Mouse (Mus musculus) embryonic facial prominence, embryonic 11.5 days (tissue): ENCODE measurements around the gene Sigmar1. TPM values are rescaled to one million over a fixed set of nuclear protein-coding genes. Genes with fewer than 3 reads are reported as not detected.
A peak's percentile ranks its signal among the peaks of the same experiment; 100 is the strongest.
"Not testable (repeated sequence)": the region's sequence is repeated elsewhere in the genome, so short reads cannot be mapped to it uniquely, and the experiment has no call there.

ENCODE experiments used
- ATAC-seq: fragments of 200-750 bp; cut with Nextera tagmentation; replicated peaks from 2 replicates; pipeline ENCODE4 v1.8.0; 2017; ENCODE audit warnings: low read depth; ENCODE audit not compliant: insufficient number of reproducible peaks, low FRiP score, low TSS enrichment
- DNase-seq: peaks from one replicate; pipeline ENCODE4 v3.0.0-alpha.2; 2015; ENCODE audit warnings: low spot score
- H3K27ac ChIP-seq: fragments of 300-500 bp; sonication (generic); replicated peaks from 2 replicates; pipeline ENCODE4 v1.5.1; 2014; ENCODE audit warnings: mild to moderate bottlenecking, low read depth, low read length, control low read depth
- H3K27me3 ChIP-seq: fragments of 300-500 bp; sonication (generic); 2 replicates; pipeline ENCODE4 v1.6.1; 2014; ENCODE audit warnings: mild to moderate bottlenecking, low read length, moderate library complexity, mixed read lengths; ENCODE audit not compliant: control insufficient read depth, insufficient read depth
- H3K36me3 ChIP-seq: fragments of 300-500 bp; sonication (generic); replicated peaks from 2 replicates; pipeline ENCODE4 v1.6.1; 2014; ENCODE audit warnings: low read depth, mild to moderate bottlenecking, low read length, moderate library complexity, mixed read lengths; ENCODE audit not compliant: control insufficient read depth, insufficient read depth
- H3K4me1 ChIP-seq: fragments of 300-500 bp; sonication (generic); 2 replicates; pipeline ENCODE4 v1.6.1; 2014; ENCODE audit warnings: low read length, mixed read lengths; ENCODE audit not compliant: control insufficient read depth, insufficient read depth
- H3K4me2 ChIP-seq: fragments of 300-500 bp; sonication (generic); 2 replicates; pipeline ENCODE4 v1.6.1; 2014; ENCODE audit warnings: low read depth, mild to moderate bottlenecking, control low read depth, low read length, moderate library complexity
- H3K4me3 ChIP-seq: fragments of 300-500 bp; sonication (generic); 2 replicates; pipeline ENCODE4 v1.5.1; 2014; ENCODE audit warnings: low read depth, low read length, control low read depth
- H3K9ac ChIP-seq: fragments of 300-500 bp; sonication (generic); replicated peaks from 2 replicates; pipeline ENCODE4 v1.6.1; 2014; ENCODE audit warnings: mild to moderate bottlenecking, control low read depth, low read length
- H3K9me3 ChIP-seq: fragments of 300-500 bp; sonication (generic); replicated peaks from 2 replicates; pipeline ENCODE4 v1.6.1; 2016; ENCODE audit warnings: mild to moderate bottlenecking, low read length, inconsistent platforms, mixed read lengths; ENCODE audit not compliant: control insufficient read depth
- WGBS: fragments of 180-500 bp; shearing (Covaris S2); extraction: QIAGEN DNeasy Blood & Tissue Kit; methylation state at CpG from one replicate; pipeline ENCODE4 v1.1.7; 2014; 5-methylcytosine and 5-hydroxymethylcytosine counted together
- polyA plus RNA-seq: library from polyadenylated mRNA; unstranded; fragments of >200 nt; fragmentation: Nextera tagmentation; extraction: Ambion mirVana; gene quantifications from 2 replicates; pipeline ENCODE4 v1.2.1, GENCODE M21; 2014

Gene Sigmar1
- 73.4 and 83.8 TPM in 2 replicates for polyA plus RNA-seq

GRCm38 (mm10) chr4:41755338-41756305 lies at the start of gene Sigmar1:
Gene Sigmar1 (minus strand): TSS chr4:41756157.
- under 1% methylated on average over 57 of the region's 57 CpGs for WGBS
- Histone ChIP-seq H3K27me3 (no peaks in the 10 kb centered on the region), H3K36me3 (no peaks in the 10 kb centered on the region), H3K4me1 (no peaks in the 10 kb centered on the region), H3K9ac (peak within 1 kb of the TSS; percentile 67), H3K4me3 (peak within 1 kb of the TSS; percentile 67), H3K4me2 (peak within 1 kb of the TSS; percentile 88), H3K9me3 (no peaks in the 10 kb centered on the region), H3K27ac (peak within 1 kb of the TSS; percentile 65)
- ATAC-seq = peak; percentile 68
- DNase-seq = peak; percentile 90

- WGBS = 37% methylated on average over 3 of the region's 3 CpGs
These were observed 27.2 kb upstream of the Sigmar1 start for GRCm38 (mm10) chr4:41783197-41783596.

GRCm38 (mm10) chr4:41782711-41783110 lies 26.8 kb upstream of the Sigmar1 start:
- H3K9me3 ChIP-seq, H3K36me3 ChIP-seq, DNase-seq, H3K4me2 ChIP-seq, H3K27me3 ChIP-seq, H3K27ac ChIP-seq, H3K4me3 ChIP-seq, H3K4me1 ChIP-seq, ATAC-seq, H3K9ac ChIP-seq: not testable (repeated sequence)
- WGBS = 16% methylated on average over 4 of the region's 4 CpGs

More at GRCm38 (mm10) chr4:41783197-41783596, 27.2 kb upstream of the Sigmar1 start:
- not testable (repeated sequence) for H3K36me3 ChIP-seq, H3K4me2 ChIP-seq, H3K27me3 ChIP-seq, H3K9me3 ChIP-seq, H3K4me3 ChIP-seq, H3K9ac ChIP-seq, H3K4me1 ChIP-seq, ATAC-seq, DNase-seq, H3K27ac ChIP-seq

DNA sequence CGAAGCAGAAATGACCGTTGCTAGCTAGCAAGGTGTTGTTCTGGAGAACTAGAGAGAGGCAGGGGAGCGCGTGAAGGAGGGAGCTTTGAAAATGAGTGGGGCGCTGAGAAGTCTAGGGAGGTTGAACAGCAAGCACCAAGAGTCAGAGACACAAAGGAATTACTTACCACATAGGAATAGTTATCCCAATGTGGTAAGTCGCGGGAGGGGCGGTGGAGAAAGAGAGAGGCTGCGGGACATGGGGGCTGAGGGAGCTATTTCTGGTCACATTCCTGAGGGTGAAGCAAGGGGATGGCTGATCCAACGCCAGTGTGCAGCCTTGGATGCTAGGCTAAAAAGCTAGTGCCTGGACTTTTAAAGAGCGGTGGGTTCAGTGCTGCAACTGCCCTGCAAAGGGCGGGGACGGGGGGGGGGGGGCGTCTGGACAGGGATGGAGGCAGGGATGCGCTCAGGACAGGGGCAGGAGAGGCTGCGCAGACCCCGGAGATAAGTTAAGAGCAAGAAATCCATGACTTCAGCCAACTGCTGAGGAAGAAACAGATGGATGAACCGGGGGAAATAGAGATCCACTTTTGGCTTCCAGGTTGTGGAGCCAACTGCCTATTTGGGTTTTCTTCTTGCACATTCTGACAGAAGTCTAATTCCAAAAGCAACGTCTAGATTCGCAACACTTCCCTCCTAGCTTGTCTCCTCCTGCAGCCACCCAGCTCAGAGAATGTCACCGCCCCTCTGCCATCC lies 26.0 kb upstream of the Sigmar1 start:
- not testable (repeated sequence) for ATAC-seq, H3K36me3 ChIP-seq, H3K27me3 ChIP-seq, H3K9me3 ChIP-seq, H3K4me1 ChIP-seq, H3K4me3 ChIP-seq, DNase-seq, H3K9ac ChIP-seq, H3K4me2 ChIP-seq, H3K27ac ChIP-seq
- WGBS = 20% methylated on average over 17 of the region's 21 CpGs

- not testable (repeated sequence) for ATAC-seq, H3K9me3 ChIP-seq, H3K4me1 ChIP-seq, H3K36me3 ChIP-seq, H3K27ac ChIP-seq, H3K4me2 ChIP-seq, H3K9ac ChIP-seq, DNase-seq, H3K4me3 ChIP-seq, H3K27me3 ChIP-seq
- WGBS = 15% methylated on average over 7 of the region's 9 CpGs
These were observed 25.3 kb upstream of the Sigmar1 start for GRCm38 (mm10) chr4:41781271-41781670.

DNA sequence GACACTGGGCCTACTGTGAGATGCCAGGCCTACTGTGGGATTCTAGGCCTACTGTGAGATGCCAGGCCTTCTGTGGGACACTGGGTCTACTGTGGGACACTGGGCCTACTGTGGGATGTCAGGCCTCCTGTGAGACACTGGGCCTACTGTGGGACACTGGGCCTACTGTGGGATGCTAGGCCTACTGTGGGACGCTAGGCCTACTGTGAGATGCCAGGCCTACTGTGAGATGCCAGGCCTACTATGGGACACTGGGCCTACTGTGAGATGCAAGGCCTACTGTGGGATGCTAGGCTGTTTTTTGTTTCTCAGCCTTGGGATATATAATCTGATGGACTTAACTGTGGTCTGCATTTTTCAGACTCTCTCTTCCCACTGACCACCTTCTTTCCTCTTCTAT lies 19.9 kb upstream of the Sigmar1 start:
- 86% methylated on average over 1 of the region's 1 CpGs for WGBS
- not testable (repeated sequence) for DNase-seq, H3K9ac ChIP-seq, H3K4me1 ChIP-seq, H3K9me3 ChIP-seq, H3K27ac ChIP-seq, H3K4me2 ChIP-seq, ATAC-seq, H3K27me3 ChIP-seq, H3K4me3 ChIP-seq, H3K36me3 ChIP-seq

DNA sequence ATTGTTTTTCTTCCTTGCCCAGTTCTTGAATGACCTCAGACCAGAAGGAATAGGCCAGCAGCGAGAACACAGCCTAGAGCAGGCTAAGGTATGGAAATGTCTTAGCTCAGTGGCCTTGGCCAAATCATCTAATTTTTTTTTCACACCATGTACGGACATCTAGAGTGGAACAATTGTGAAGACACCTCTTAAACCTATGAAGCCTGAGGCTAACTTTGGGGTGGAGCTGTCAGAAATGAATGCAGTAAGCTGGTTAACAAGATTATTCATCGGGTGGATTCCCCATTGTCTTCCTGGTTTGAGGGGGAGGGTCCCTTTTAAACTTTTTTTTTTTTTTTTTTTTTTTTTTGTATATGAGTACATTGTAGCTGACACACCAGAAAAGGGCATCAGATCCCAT lies 18.5 kb upstream of the Sigmar1 start:
- H3K27me3 ChIP-seq, H3K4me1 ChIP-seq, H3K4me3 ChIP-seq, H3K36me3 ChIP-seq, H3K9me3 ChIP-seq, H3K27ac ChIP-seq, ATAC-seq, DNase-seq, H3K9ac ChIP-seq: not testable (repeated sequence)
- peak overlapping the region; percentile 2; the same call in 1 of the 2 replicates for H3K4me2 ChIP-seq
- WGBS = 62% methylated on average over 3 of the region's 3 CpGs
